Mouse (Mus musculus): ENCODE results near the gene Ccdc162.

GRCm38 (mm10) chr10:41578541-41578940 lies 137.9 kb downstream of the Ccdc162 start:
- TF ChIP-seq CTCF (IDR thresholded peaks at IDR 0.05; ENCODE audit: control insufficient read depth, insufficient read depth, low read length) = no peak
- no peak for TF ChIP-seq POLR2A (IDR thresholded peaks at IDR 0.05; ENCODE audit: borderline replicate concordance, control insufficient read depth, low read depth, low read length)
